Mouse (Mus musculus) midbrain, embryonic 14.5 days (tissue): ENCODE measurements around the gene Dync1i2. TPM values are rescaled to one million over a fixed set of nuclear protein-coding genes. Genes with fewer than 3 reads are reported as not detected.

Source experiments
- ATAC-seq: fragments of 200-750 bp; cut with Nextera tagmentation; 2 replicates; pipeline ENCODE4 v1.8.0; 2017; ENCODE audit warnings: moderate number of reproducible peaks, moderate library complexity; ENCODE audit not compliant: low FRiP score, low TSS enrichment
- DNase-seq: peaks from one replicate; pipeline ENCODE4 v3.0.0-alpha.2; 2015
- H3K27ac ChIP-seq: fragments of 300-500 bp; sonication (generic); replicated peaks from 2 replicates; pipeline ENCODE4 v1.5.1; 2014; ENCODE audit warnings: mild to moderate bottlenecking, low read depth, low read length, moderate library complexity
- H3K27me3 ChIP-seq: fragments of 300-500 bp; sonication (generic); 2 replicates; pipeline ENCODE4 v1.6.1; 2014; ENCODE audit warnings: low read length, control low read depth, mixed read lengths; ENCODE audit not compliant: control insufficient read depth, insufficient read depth
- H3K36me3 ChIP-seq: fragments of 300-500 bp; sonication (generic); 2 replicates; pipeline ENCODE4 v1.6.1; 2014; ENCODE audit warnings: low read length, control low read depth; ENCODE audit not compliant: control insufficient read depth, insufficient read depth
- H3K4me1 ChIP-seq: fragments of 300-500 bp; sonication (generic); 2 replicates; pipeline ENCODE4 v1.6.1; 2014; ENCODE audit warnings: mild to moderate bottlenecking, antibody characterized with exemption, low read length, control low read depth; ENCODE audit not compliant: control insufficient read depth, insufficient read depth
- H3K4me2 ChIP-seq: fragments of 300-500 bp; sonication (generic); 2 replicates; pipeline ENCODE4 v1.6.1; 2014; ENCODE audit warnings: mild to moderate bottlenecking, low read length, moderate library complexity
- H3K4me3 ChIP-seq: fragments of 300-500 bp; sonication (generic); replicated peaks from 2 replicates; pipeline ENCODE4 v1.5.1; 2014; ENCODE audit warnings: low read depth, low read length
- H3K9ac ChIP-seq: fragments of 300-500 bp; sonication (generic); replicated peaks from 2 replicates; pipeline ENCODE4 v1.6.1; 2014; ENCODE audit warnings: mild to moderate bottlenecking, low read length, moderate library complexity
- H3K9me3 ChIP-seq: fragments of 300-500 bp; sonication (generic); 2 replicates; pipeline ENCODE4 v1.6.1; 2016; ENCODE audit warnings: low read length, control low read depth, mixed read lengths; ENCODE audit not compliant: control insufficient read depth
- WGBS: fragments of 180-500 bp; shearing (Covaris S2); extraction: QIAGEN DNeasy Blood & Tissue Kit; methylation state at CpG from one replicate; pipeline ENCODE4 v1.1.7; 2014; 5-methylcytosine and 5-hydroxymethylcytosine counted together
- polyA plus RNA-seq: library from polyadenylated mRNA; unstranded; fragments of >200 nt; fragmentation: Nextera tagmentation; extraction: Ambion mirVana; gene quantifications from 2 replicates; pipeline ENCODE4 v1.2.1, GENCODE M21; 2014

The Dync1i2 gene
- polyA plus RNA-seq, 1 experiment from 2014 or later = 231 TPM

GRCm38 (mm10) chr2:71179716-71180115, 31.8 kb upstream of the Dync1i2 start:
- no peak for DNase-seq

GRCm38 (mm10) chr2:71180566-71181217, 30.8 kb upstream of the Dync1i2 start:
- H3K4me2 ChIP-seq = no peak overlapping the region
- no peaks in the 10 kb centered on the region for H3K4me1 ChIP-seq
- no peaks in the 10 kb centered on the region for H3K27me3 ChIP-seq
- ATAC-seq (no peak), DNase-seq (no peak)
- 58% methylated on average over 8 of the region's 8 CpGs for WGBS
- H3K9ac ChIP-seq = no peak overlapping the region
- no peak overlapping the region for H3K4me3 ChIP-seq
- no peaks in the 10 kb centered on the region for H3K9me3 ChIP-seq
- no peaks in the 10 kb centered on the region for H3K36me3 ChIP-seq
- no peak overlapping the region for H3K27ac ChIP-seq

More at GRCm38 (mm10) chr2:71179716-71180115, 31.8 kb upstream of the Dync1i2 start:
- no peaks in the 10 kb centered on the region for H3K9me3 ChIP-seq
- ATAC-seq = no peak
- no peak overlapping the region for H3K9ac ChIP-seq
- WGBS = 91% methylated on average over 10 of the region's 10 CpGs
- no peaks in the 10 kb centered on the region for H3K4me1 ChIP-seq
- H3K27ac ChIP-seq = no peak overlapping the region
- no peaks in the 10 kb centered on the region for H3K27me3 ChIP-seq
- H3K4me2 ChIP-seq = no peak overlapping the region
- H3K4me3 ChIP-seq = no peak overlapping the region
- H3K36me3 ChIP-seq = no peaks in the 10 kb centered on the region

- no peak for DNase-seq
- ATAC-seq = no peak
- WGBS = 72% methylated on average over 3 of the region's 3 CpGs
- Histone ChIP-seq H3K9ac (no peak overlapping the region), H3K4me1 (peaks cover 19% of the 10 kb centered on the region), H3K4me2 (no peak overlapping the region), H3K27me3 (peaks cover 3% of the 10 kb centered on the region; the same call in 1 of the 2 replicates), H3K36me3 (no peaks in the 10 kb centered on the region), H3K9me3 (no peaks in the 10 kb centered on the region), H3K27ac (no peak overlapping the region), H3K4me3 (no peak overlapping the region)
Measured at GRCm38 (mm10) chr2:71187950-71188349, 23.6 kb upstream of the Dync1i2 start.

- H3K4me3 ChIP-seq = no peak overlapping the region
- WGBS = 58% methylated on average over 2 of the region's 2 CpGs
- no peak overlapping the region for H3K9ac ChIP-seq
- H3K36me3 ChIP-seq = no peaks in the 10 kb centered on the region
- H3K9me3 ChIP-seq = no peaks in the 10 kb centered on the region
- ATAC-seq = no peak
- peaks cover 19% of the 10 kb centered on the region for H3K4me1 ChIP-seq
- no peak for DNase-seq
- H3K4me2 ChIP-seq = no peak overlapping the region
- peaks cover 3% of the 10 kb centered on the region; the same call in 1 of the 2 replicates for H3K27me3 ChIP-seq
- H3K27ac ChIP-seq = no peak overlapping the region
Measured at GRCm38 (mm10) chr2:71188861-71189260, 22.6 kb upstream of the Dync1i2 start.

GRCm38 (mm10) chr2:71191391-71192194, 19.9 kb upstream of the Dync1i2 start:
- Histone ChIP-seq H3K27me3 (peaks cover 3% of the 10 kb centered on the region; the same call in 1 of the 2 replicates), H3K27ac (peak overlapping the region; percentile 50), H3K9me3 (no peaks in the 10 kb centered on the region), H3K4me1 (peaks cover 25% of the 10 kb centered on the region), H3K9ac (peak overlapping the region; percentile 9; the same call in 1 of the 2 replicates), H3K4me2 (peak overlapping the region; percentile 52), H3K4me3 (peak overlapping the region; percentile 14), H3K36me3 (no peaks in the 10 kb centered on the region)
- WGBS = 5% methylated on average over 16 of the region's 16 CpGs
- ATAC-seq (peak; percentile 57; the same call in 1 of the 2 replicates), DNase-seq (peak; percentile 68)

- Histone ChIP-seq H3K4me3 (peak overlapping the region; percentile 14), H3K27me3 (peaks cover 3% of the 10 kb centered on the region; the same call in 1 of the 2 replicates), H3K4me2 (peak overlapping the region; percentile 52), H3K36me3 (no peaks in the 10 kb centered on the region), H3K9ac (peak overlapping the region; percentile 9; the same call in 1 of the 2 replicates), H3K4me1 (peaks cover 25% of the 10 kb centered on the region), H3K27ac (peak overlapping the region; percentile 50), H3K9me3 (no peaks in the 10 kb centered on the region)
- WGBS = 23% methylated on average over 17 of the region's 17 CpGs
- peak; percentile 40 for DNase-seq
- ATAC-seq = no peak; the same call in 1 of the 2 replicates
Measured at GRCm38 (mm10) chr2:71192195-71192807, 19.2 kb upstream of the Dync1i2 start.

GRCm38 (mm10) chr2:71194137-71194960, 17.2 kb upstream of the Dync1i2 start:
- Histone ChIP-seq H3K4me3 (no peak overlapping the region), H3K27me3 (0 out of 2 replicates have a peak, but pooled peaks cover 1% of the 10 kb centered on the region), H3K9ac (no peak overlapping the region), H3K27ac (peak overlapping the region; percentile 32; the same call in 1 of the 2 replicates), H3K4me1 (peaks cover 25% of the 10 kb centered on the region), H3K4me2 (no peak overlapping the region), H3K9me3 (no peaks in the 10 kb centered on the region), H3K36me3 (no peaks in the 10 kb centered on the region)
- peak; percentile 45 for DNase-seq
- 36% methylated on average over 10 of the region's 10 CpGs for WGBS
- ATAC-seq = no peak

GRCm38 (mm10) chr2:71196947-71197346, 14.6 kb upstream of the Dync1i2 start:
- WGBS = 88% methylated on average over 4 of the region's 4 CpGs
- Histone ChIP-seq H3K27me3 (no peaks in the 10 kb centered on the region), H3K9ac (no peak overlapping the region), H3K4me1 (peaks cover 14% of the 10 kb centered on the region), H3K4me3 (no peak overlapping the region), H3K36me3 (no peaks in the 10 kb centered on the region), H3K27ac (no peak overlapping the region), H3K4me2 (no peak overlapping the region), H3K9me3 (no peaks in the 10 kb centered on the region)
- DNase-seq = no peak
- no peak for ATAC-seq
